Mouse (Mus musculus) CH12.LX (cell line): ENCODE results near the gene Slc4a3.

Experiments used
- CHD1 ChIP-seq: IDR thresholded peaks from 2 replicates; pipeline ENCODE4 v1.6.1; 2012; ENCODE audit warnings: low read depth, low read length, improper control_type of control experiment, inconsistent platforms
- CTCF ChIP-seq, 2 experiments: IDR thresholded peaks in 1 of 2; conservative IDR thresholded peaks in 1 of 2; 2 replicates each; pipeline ENCODE4 v1.5.1; 2011 to 2012; ENCODE audit warnings: low read depth in 2 of 2, low read length in 2 of 2, improper control_type of control experiment in 1 of 2, inconsistent platforms in 1 of 2, mild to moderate bottlenecking in 1 of 2, moderate library complexity in 1 of 2
- MAX ChIP-seq: IDR thresholded peaks from 2 replicates; pipeline ENCODE4 v1.6.1; 2011; ENCODE audit warnings: low read length, improper control_type of control experiment
- MAZ ChIP-seq: IDR thresholded peaks from 2 replicates; pipeline ENCODE4 v1.6.1; 2012; ENCODE audit warnings: low read depth, mild to moderate bottlenecking, inconsistent platforms, low read length, improper control_type of control experiment, moderate library complexity
- MEF2A ChIP-seq: IDR thresholded peaks from 2 replicates; pipeline ENCODE4 v1.6.1; 2014; ENCODE audit warnings: low read depth, mild to moderate bottlenecking, inconsistent platforms, low read length, improper control_type of control experiment, borderline replicate concordance
- PAX5 ChIP-seq: IDR thresholded peaks from 2 replicates; pipeline ENCODE4 v1.6.1; 2012; ENCODE audit warnings: low read length, inconsistent platforms, mixed read lengths
- POLR2A ChIP-seq: IDR thresholded peaks from 2 replicates; pipeline ENCODE4 v1.6.1; 2011; ENCODE audit warnings: low read depth, mild to moderate bottlenecking, improper control_type of control experiment, low read length
- POLR2AphosphoS2 ChIP-seq: IDR thresholded peaks from 2 replicates; pipeline ENCODE4 v1.6.1; 2011; ENCODE audit warnings: low read depth, low read length, improper control_type of control experiment
- RCOR1 ChIP-seq: conservative IDR thresholded peaks from 2 replicates; pipeline ENCODE4 v1.6.1; 2012; ENCODE audit warnings: low read depth, mild to moderate bottlenecking, inconsistent platforms, low read length, improper control_type of control experiment
- SIN3A ChIP-seq: IDR thresholded peaks from 2 replicates; pipeline ENCODE4 v1.6.1; 2012; ENCODE audit warnings: low read length, improper control_type of control experiment, inconsistent platforms

DNA sequence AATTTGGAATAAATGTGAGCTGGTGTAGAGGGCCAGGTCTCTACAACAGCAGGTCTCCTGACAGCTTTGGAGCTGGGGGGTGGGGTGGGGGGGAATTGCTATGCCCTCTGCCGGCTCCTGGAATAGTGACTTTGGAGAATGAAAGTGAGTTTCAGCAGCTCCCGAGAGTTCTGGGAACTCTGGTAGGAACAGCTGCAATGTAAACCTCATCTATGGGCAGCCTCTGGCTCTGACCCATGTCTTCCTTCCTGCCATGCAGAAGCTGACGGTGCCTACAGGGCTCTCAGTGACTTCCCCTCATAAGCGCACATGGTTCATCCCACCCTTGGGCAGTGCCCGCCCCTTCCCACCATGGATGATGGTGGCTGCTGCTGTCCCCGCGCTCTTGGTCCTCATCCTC lies 9.6 kb downstream of the Slc4a3 start:
- no peak for TF ChIP-seq CTCF (conservative IDR thresholded peaks at IDR 0.05 in 1 of 2, IDR thresholded peaks at IDR 0.05 in 1 of 2; ENCODE audit: low read depth in 2 of 2, low read length in 2 of 2)
- TF ChIP-seq POLR2A = no peak
- TF ChIP-seq PAX5 = no peak
- TF ChIP-seq CHD1 = no peak
- no peak for TF ChIP-seq MEF2A
- no peak for TF ChIP-seq MAX
- no peak for TF ChIP-seq MAZ
- no peak for TF ChIP-seq SIN3A
- no peak for TF ChIP-seq POLR2AphosphoS2
- no peak for TF ChIP-seq RCOR1
